Mouse (Mus musculus) lung, adult 2 months (tissue): ENCODE measurements at regions not wholly inside any gene's neighbourhood (a gene's known extent, or its start where the extent isn't known, plus 50 kb on each side); places are given as distances from the start of the nearest gene placed in this dataset.

ENCODE experiments used
- CTCF ChIP-seq: fragments of 200-500 bp; IDR thresholded peaks from 2 replicates; pipeline ENCODE4 v1.5.1; 2011; ENCODE audit warnings: mild to moderate bottlenecking, low read length, control low read depth; ENCODE audit not compliant: insufficient read depth
- POLR2A ChIP-seq: fragments of 200-500 bp; IDR thresholded peaks from 2 replicates; pipeline ENCODE4 v1.6.1; 2011; ENCODE audit warnings: low read depth, mild to moderate bottlenecking, control low read depth, low read length, borderline replicate concordance; ENCODE audit errors: extremely low read depth

GRCm38 (mm10) chr3:34577115-34577514 lies 73.1 kb upstream of the Sox2 start:
- TF ChIP-seq POLR2A (no peak), CTCF (no peak)
